Mouse (Mus musculus) bone marrow, adult 2 months (tissue): ENCODE data around the gene Nkx2-9. TPM values are rescaled to one million over a fixed set of nuclear protein-coding genes. Genes with fewer than 3 reads are reported as not detected.

ENCODE experiments used
- H3K27ac ChIP-seq: fragments of 200-500 bp; 2 replicates; pipeline ENCODE4 v1.5.1; 2012; ENCODE audit warnings: low read depth, mild to moderate bottlenecking, control low read depth, inconsistent platforms, low read length; ENCODE audit not compliant: control insufficient read depth, poor library complexity, insufficient read depth
- H3K4me1 ChIP-seq: fragments of 200-500 bp; 2 replicates; pipeline ENCODE4 v1.6.1; 2011; ENCODE audit warnings: low read length; ENCODE audit not compliant: control insufficient read depth, insufficient read depth
- H3K4me3 ChIP-seq: fragments of 200-500 bp; replicated peaks from 2 replicates; pipeline ENCODE3; 2011; ENCODE audit warnings: mild to moderate bottlenecking, low read depth, low read length, control low read depth; ENCODE audit not compliant: control insufficient read depth
- CTCF ChIP-seq: fragments of 200-500 bp; IDR thresholded peaks from 2 replicates; pipeline ENCODE4 v1.5.1; 2011; ENCODE audit warnings: low read length, control low read depth; ENCODE audit not compliant: control insufficient read depth, insufficient read depth
- POLR2A ChIP-seq: fragments of 200-500 bp; IDR thresholded peaks from 2 replicates; pipeline ENCODE4 v1.6.1; 2011; ENCODE audit warnings: low read depth, mild to moderate bottlenecking, control low read depth, low read length, borderline replicate concordance; ENCODE audit not compliant: control insufficient read depth
- WGBS: fragments of 180-500 bp; shearing (Covaris S2); methylation state at CpG from one replicate; pipeline ENCODE4 v1.1.7; 2018; 5-methylcytosine and 5-hydroxymethylcytosine counted together
- polyA plus RNA-seq: library from polyadenylated mRNA; stranded (reverse); fragments of >200 nt; gene quantifications from 2 replicates; pipeline ENCODE4 v1.2.4, GENCODE M21; 2011; ENCODE audit warnings: low replicate concordance; ENCODE audit not compliant: missing spikeins, insufficient read depth, insufficient read length

Nkx2-9 gene
- polyA plus RNA-seq, 1 experiment = not detected

GRCm38 (mm10) chr12:56612349-56612735 lies 742 bp downstream of the Nkx2-9 start:
- no peak overlapping the region for H3K27ac ChIP-seq
- no peaks in the 10 kb centered on the region for H3K4me1 ChIP-seq
- WGBS = 2% methylated on average over 10 of the region's 10 CpGs
- H3K4me3 ChIP-seq = no peak overlapping the region
- TF ChIP-seq CTCF (no peak), POLR2A (no peak)

GRCm38 (mm10) chr12:56611504-56612348 lies 1.4 kb downstream of the Nkx2-9 start:
- TF ChIP-seq CTCF (no peak), POLR2A (no peak)
- 3% methylated on average over 57 of the region's 57 CpGs for WGBS
- H3K4me1 ChIP-seq = no peaks in the 10 kb centered on the region
- no peak overlapping the region for H3K27ac ChIP-seq
- H3K4me3 ChIP-seq = no peak overlapping the region

GRCm38 (mm10) chr12:56610851-56611250 lies 2.2 kb downstream of the Nkx2-9 start:
- WGBS = 12% methylated on average over 6 of the region's 6 CpGs
- Histone ChIP-seq H3K4me1 (no peaks in the 10 kb centered on the region), H3K27ac (no peak overlapping the region), H3K4me3 (no peak overlapping the region)
- TF ChIP-seq CTCF = no peak

GRCm38 (mm10) chr12:56591722-56592121 lies 21.4 kb downstream of the Nkx2-9 start:
- no peaks in the 10 kb centered on the region; the same call in 1 of the 2 replicates for H3K4me1 ChIP-seq
- WGBS = 2% methylated on average over 4 of the region's 4 CpGs
- no peak overlapping the region for H3K27ac ChIP-seq
- no peak for TF ChIP-seq CTCF
- no peak for TF ChIP-seq POLR2A
- no peak overlapping the region for H3K4me3 ChIP-seq

- WGBS = 31% methylated on average over 6 of the region's 6 CpGs
- no peak for TF ChIP-seq CTCF
- TF ChIP-seq POLR2A = no peak
- H3K4me1 ChIP-seq = no peaks in the 10 kb centered on the region
These were observed 25.3 kb downstream of the Nkx2-9 start for GRCm38 (mm10) chr12:56587830-56588229.

More at GRCm38 (mm10) chr12:56587830-56588229, 25.3 kb downstream of the Nkx2-9 start:
- H3K4me3 ChIP-seq = no peak overlapping the region
- H3K27ac ChIP-seq = no peak overlapping the region

Other genes with a start within 250 kb of the Nkx2-9 start
- gene Nkx2-1, start 76.4 kb downstream of the Nkx2-9 start, polyA plus RNA-seq = not detected in 2 replicates
- not detected in 2 replicates for gene Pax9, start 78.5 kb upstream of the Nkx2-9 start, polyA plus RNA-seq